Comparison of ENCODE assay signal across 9 mouse cellular contexts in genomic region chr4:150517381-150517780, GRCm38 (mm10).
DNase-seq lines count a peak whose midpoint lies in the region; ATAC-seq and TF ChIP-seq lines count a peak whose summit lies in the region.
"Had no signal": no experiment of that assay in that cellular context is flagged by ENCODE, and none has a peak within 500 bp of the region (broad histone marks: within the 10 kb centered on the region; RNA-seq: fewer than 3 reads in every experiment).

No protein-coding gene starts in this region.

- no peak for TF ChIP-seq CTCF in embryonic fibroblast, embryonic 13.5 days (IDR thresholded peaks at IDR 0.05; ENCODE audit: borderline replicate concordance, insufficient read depth, low read length)

- H3K36me3 ChIP-seq in heart, embryonic 11.5 days (ENCODE audit: control insufficient read depth, insufficient read depth, low read length): no peaks in the 10 kb centered on the region
- H3K36me3 ChIP-seq in liver, embryonic 15.5 days (replicated peaks): no peaks in the 10 kb centered on the region

- no peak overlapping the region; the same call in 1 of the 2 replicates for H3K4me2 ChIP-seq in heart, embryonic 11.5 days
- H3K4me2 ChIP-seq in liver, embryonic 15.5 days: peak overlapping the region; percentile 58

- intact Hi-C loops in heart, postnatal 10 days (cut with DNase I): no loop called here

- H3K27ac ChIP-seq in heart, embryonic 11.5 days (ENCODE audit: low read depth, low read length): peak overlapping the region; percentile 83
- H3K27ac ChIP-seq in embryonic fibroblast, embryonic 13.5 days (ENCODE audit: insufficient read depth, low read length): peak overlapping the region; percentile 65
- peak overlapping the region; percentile 91 for H3K27ac ChIP-seq in liver, embryonic 15.5 days (replicated peaks)

- no peak for DNase-seq in heart, postnatal 10 days
- DNase-seq in kidney, adult 11 months: no peak
- no peak for DNase-seq in gastrocnemius, adult 18-20 months (ENCODE audit: low spot score)

- H3K9me3 ChIP-seq in heart, embryonic 11.5 days (replicated peaks; ENCODE audit: control insufficient read depth, low read length): no peaks in the 10 kb centered on the region
- H3K9me3 ChIP-seq in liver, embryonic 15.5 days (replicated peaks): no peaks in the 10 kb centered on the region

- WGBS in heart, embryonic 11.5 days (ENCODE audit: insufficient replicate concordance): 18% methylated on average over 4 of the region's 4 CpGs
- 7% methylated on average over 4 of the region's 4 CpGs for WGBS in liver, embryonic 15.5 days (ENCODE audit: insufficient replicate concordance)

- no peak overlapping the region for H3K9ac ChIP-seq in heart, embryonic 11.5 days (ENCODE audit: low read depth, low read length)
- H3K9ac ChIP-seq in liver, embryonic 15.5 days: 0 out of 2 replicates have a peak overlapping the region, but pooled peaks have one; percentile 15

- no peaks in the 10 kb centered on the region for H3K27me3 ChIP-seq in heart, embryonic 11.5 days (ENCODE audit: control insufficient read depth, insufficient read depth, low read length)
- H3K27me3 ChIP-seq in liver, embryonic 15.5 days: no peaks in the 10 kb centered on the region
- H3K27me3 ChIP-seq: Patski had no signal

- H3K4me1 ChIP-seq in heart, embryonic 11.5 days (ENCODE audit: control insufficient read depth, insufficient read depth, low read length): peaks cover 13% of the 10 kb centered on the region
- peaks cover 7% of the 10 kb centered on the region; the same call in 1 of the 2 replicates for H3K4me1 ChIP-seq in embryonic fibroblast, embryonic 13.5 days (ENCODE audit: control insufficient read depth, insufficient read depth, low read length)
- peaks cover 56% of the 10 kb centered on the region for H3K4me1 ChIP-seq in liver, embryonic 15.5 days (replicated peaks)

- ATAC-seq in heart, embryonic 11.5 days (replicated peaks; ENCODE audit: insufficient number of reproducible peaks, low FRiP score, low TSS enrichment): peak; percentile 86
- peak; percentile 85 for ATAC-seq in CD4-positive, CD25-positive, alpha-beta regulatory T cell, adult 4 months
- peak; percentile 87 for ATAC-seq in liver, embryonic 15.5 days (ENCODE audit: insufficient read depth)
- ATAC-seq in cerebellum, adult (ENCODE audit: insufficient number of reproducible peaks, low FRiP score, low TSS enrichment): no peak
- ATAC-seq: Patski had no signal

- TF ChIP-seq POLR2A in embryonic fibroblast, embryonic 13.5 days (IDR thresholded peaks at IDR 0.05; ENCODE audit: low read depth, low read length): no peak

- H3K4me3 ChIP-seq in heart, embryonic 11.5 days (ENCODE audit: low read depth, low read length): no peak overlapping the region
- no peak overlapping the region for H3K4me3 ChIP-seq in embryonic fibroblast, embryonic 13.5 days (ENCODE audit: insufficient read depth, low read length)
- no peak overlapping the region for H3K4me3 ChIP-seq in liver, embryonic 15.5 days (replicated peaks)
